Mouse (Mus musculus): ENCODE data around the gene Tent5c. TPM values are rescaled to one million over a fixed set of nuclear protein-coding genes. Genes with fewer than 3 reads are reported as not detected.

Tent5c gene
- polyA plus RNA-seq, 1 experiment from 2014 or later = 32.5 TPM

GRCm38 (mm10) chr3:100430101-100430500 is 59.0 kb downstream of the Tent5c start:
- no peak overlapping the region for H3K4me2 ChIP-seq (ENCODE audit: low read depth, low read length)
- peak overlapping the region; percentile 84 for H3K27ac ChIP-seq (ENCODE audit: low read depth)
- no peaks in the 10 kb centered on the region for H3K27me3 ChIP-seq (ENCODE audit: insufficient read depth, low read length)
- no peaks in the 10 kb centered on the region for H3K9me3 ChIP-seq (ENCODE audit: low read length)
- peaks cover 22% of the 10 kb centered on the region for H3K4me1 ChIP-seq (ENCODE audit: insufficient read depth)
- H3K4me3 ChIP-seq (ENCODE audit: low read depth, low read length) = no peak overlapping the region
- H3K36me3 ChIP-seq (replicated peaks; ENCODE audit: insufficient read depth, low read length) = no peaks in the 10 kb centered on the region
- ATAC-seq (no peak), DNase-seq (no peak)
- TF ChIP-seq CTCF (IDR thresholded peaks at IDR 0.05; ENCODE audit: low read depth) (no peak), EP300 (IDR thresholded peaks at IDR 0.05; ENCODE audit: low read depth) (no peak)
- 65% methylated on average over 5 of the region's 5 CpGs for WGBS (ENCODE audit: insufficient replicate concordance)
- no peak overlapping the region for H3K9ac ChIP-seq (replicated peaks)

GRCm38 (mm10) chr3:100429667-100430066 is 59.5 kb downstream of the Tent5c start:
- H3K4me2 ChIP-seq (ENCODE audit: low read depth, low read length) = no peak overlapping the region
- peaks cover 22% of the 10 kb centered on the region for H3K4me1 ChIP-seq (ENCODE audit: insufficient read depth)
- peak overlapping the region; percentile 84 for H3K27ac ChIP-seq (ENCODE audit: low read depth)
- H3K4me3 ChIP-seq (ENCODE audit: low read depth, low read length) = no peak overlapping the region
- H3K9ac ChIP-seq (replicated peaks) = no peak overlapping the region
- TF ChIP-seq EP300 (IDR thresholded peaks at IDR 0.05; ENCODE audit: low read depth) = peak; percentile 95
- no peak for TF ChIP-seq CTCF (IDR thresholded peaks at IDR 0.05; ENCODE audit: low read depth)
- no peaks in the 10 kb centered on the region for H3K9me3 ChIP-seq (ENCODE audit: low read length)
- H3K27me3 ChIP-seq (ENCODE audit: insufficient read depth, low read length) = no peaks in the 10 kb centered on the region
- no peaks in the 10 kb centered on the region for H3K36me3 ChIP-seq (replicated peaks; ENCODE audit: insufficient read depth, low read length)
- ATAC-seq (peak; percentile 95), DNase-seq (peak; percentile 40)
- 25% methylated on average over 4 of the region's 4 CpGs for WGBS (ENCODE audit: insufficient replicate concordance)

GRCm38 (mm10) chr3:100427548-100427947 is 61.6 kb downstream of the Tent5c start:
- no peak overlapping the region for H3K4me3 ChIP-seq (ENCODE audit: low read depth, low read length)
- DNase-seq = no peak
- no peaks in the 10 kb centered on the region for H3K36me3 ChIP-seq (replicated peaks; ENCODE audit: insufficient read depth, low read length)
- no peaks in the 10 kb centered on the region for H3K9me3 ChIP-seq (ENCODE audit: low read length)
- H3K27ac ChIP-seq (ENCODE audit: low read depth) = no peak overlapping the region
- TF ChIP-seq CTCF (IDR thresholded peaks at IDR 0.05; ENCODE audit: low read depth) (no peak), EP300 (IDR thresholded peaks at IDR 0.05; ENCODE audit: low read depth) (no peak)
- no peak overlapping the region for H3K4me2 ChIP-seq (ENCODE audit: low read depth, low read length)
- no peaks in the 10 kb centered on the region for H3K27me3 ChIP-seq (ENCODE audit: insufficient read depth, low read length)
- 57% methylated on average over 6 of the region's 6 CpGs for WGBS (ENCODE audit: insufficient replicate concordance)
- peaks cover 22% of the 10 kb centered on the region for H3K4me1 ChIP-seq (ENCODE audit: insufficient read depth)
- no peak overlapping the region for H3K9ac ChIP-seq (replicated peaks)
- ATAC-seq = no peak

DNA sequence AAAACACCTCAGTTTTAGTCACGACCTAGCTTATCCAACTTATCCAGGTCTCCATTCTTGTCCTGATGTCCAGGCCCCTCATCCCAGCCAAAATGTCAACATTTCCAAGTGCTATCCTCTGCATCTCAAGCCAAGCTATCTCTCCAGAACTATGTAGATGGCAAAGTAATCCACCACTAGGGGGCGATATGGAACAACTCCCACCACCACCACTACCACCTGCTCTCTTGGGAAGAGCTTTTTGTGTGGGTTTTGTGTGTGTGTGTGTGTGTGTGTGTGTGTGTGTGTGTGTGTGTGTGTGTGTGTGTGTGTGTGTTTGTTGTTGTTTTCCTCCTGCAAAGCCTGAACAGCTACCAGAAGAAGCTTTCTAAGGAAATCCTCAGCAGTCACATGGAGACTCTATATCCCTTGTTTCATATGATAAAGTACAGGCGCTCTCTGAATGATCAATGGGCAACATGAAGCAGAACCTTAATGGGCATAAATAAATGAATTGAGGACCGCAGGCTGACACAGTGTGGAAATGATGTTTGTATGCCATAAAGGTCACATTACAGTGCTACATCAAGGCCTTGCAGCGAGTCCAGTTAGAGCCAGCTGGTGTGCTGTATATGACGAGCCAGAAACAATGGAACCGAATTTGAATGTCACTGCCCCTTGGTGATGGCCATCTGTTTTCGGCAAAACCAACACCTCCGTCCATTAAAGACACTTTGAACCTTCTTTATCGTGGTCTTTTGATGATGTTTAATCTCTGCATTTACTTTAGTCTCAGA is 66.5 kb downstream of the Tent5c start:
- no peaks in the 10 kb centered on the region for H3K36me3 ChIP-seq (replicated peaks; ENCODE audit: insufficient read depth, low read length)
- no peak for TF ChIP-seq EP300 (IDR thresholded peaks at IDR 0.05; ENCODE audit: low read depth)
- peak; percentile 96 for TF ChIP-seq CTCF (IDR thresholded peaks at IDR 0.05; ENCODE audit: low read depth)
- H3K9me3 ChIP-seq (ENCODE audit: low read length) = no peaks in the 10 kb centered on the region
- H3K27ac ChIP-seq (ENCODE audit: low read depth) = no peak overlapping the region
- DNase-seq (peak; percentile 72), ATAC-seq (peak; percentile 84)
- 71% methylated on average over 10 of the region's 10 CpGs for WGBS (ENCODE audit: insufficient replicate concordance)
- H3K4me1 ChIP-seq (ENCODE audit: insufficient read depth) = peaks cover 1% of the 10 kb centered on the region; the same call in 1 of the 2 replicates
- H3K27me3 ChIP-seq (ENCODE audit: insufficient read depth, low read length) = 0 out of 2 replicates have a peak, but pooled peaks cover 4% of the 10 kb centered on the region
- no peak overlapping the region for H3K9ac ChIP-seq (replicated peaks)
- H3K4me3 ChIP-seq (ENCODE audit: low read depth, low read length) = no peak overlapping the region
- H3K4me2 ChIP-seq (ENCODE audit: low read depth, low read length) = no peak overlapping the region

DNA sequence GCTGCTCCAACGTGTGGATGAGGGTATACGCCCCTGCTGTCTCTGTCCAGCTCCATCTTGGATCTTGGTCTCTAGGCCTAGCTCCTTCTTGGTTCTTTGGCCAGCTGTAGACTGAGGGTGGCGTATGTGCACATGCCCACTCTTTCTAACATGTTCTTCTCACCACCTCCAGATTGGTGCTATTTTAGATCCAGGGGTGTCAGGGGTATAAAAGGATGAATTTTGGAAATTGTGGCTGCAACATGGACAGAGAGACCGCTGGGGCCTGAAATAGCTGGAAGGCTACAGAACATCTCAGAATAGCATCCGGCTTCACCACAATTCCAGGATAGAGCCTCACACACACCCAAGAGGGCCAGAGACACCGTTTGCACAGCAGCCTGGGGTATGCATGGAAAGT is 67.8 kb downstream of the Tent5c start:
- no peak for ATAC-seq
- WGBS (ENCODE audit: insufficient replicate concordance) = 74% methylated on average over 6 of the region's 6 CpGs
- no peak overlapping the region for H3K4me3 ChIP-seq (ENCODE audit: low read depth, low read length)
- no peaks in the 10 kb centered on the region for H3K4me1 ChIP-seq (ENCODE audit: insufficient read depth)
- no peaks in the 10 kb centered on the region for H3K36me3 ChIP-seq (replicated peaks; ENCODE audit: insufficient read depth, low read length)
- no peak overlapping the region for H3K4me2 ChIP-seq (ENCODE audit: low read depth, low read length)
- H3K9me3 ChIP-seq (ENCODE audit: low read length) = no peaks in the 10 kb centered on the region
- H3K27ac ChIP-seq (ENCODE audit: low read depth) = no peak overlapping the region
- DNase-seq = no peak
- no peak overlapping the region for H3K9ac ChIP-seq (replicated peaks)
- TF ChIP-seq EP300 (IDR thresholded peaks at IDR 0.05; ENCODE audit: low read depth) (no peak), CTCF (IDR thresholded peaks at IDR 0.05; ENCODE audit: low read depth) (no peak)
- 0 out of 2 replicates have a peak, but pooled peaks cover 4% of the 10 kb centered on the region for H3K27me3 ChIP-seq (ENCODE audit: insufficient read depth, low read length)

GRCm38 (mm10) chr3:100420691-100421056 is 68.5 kb downstream of the Tent5c start:
- ATAC-seq = no peak
- H3K27ac ChIP-seq (ENCODE audit: low read depth) = no peak overlapping the region
- no peaks in the 10 kb centered on the region for H3K9me3 ChIP-seq (ENCODE audit: low read length)
- no peak overlapping the region for H3K9ac ChIP-seq (replicated peaks)
- H3K4me2 ChIP-seq (ENCODE audit: low read depth, low read length) = no peak overlapping the region
- 0 out of 2 replicates have a peak, but pooled peaks cover 4% of the 10 kb centered on the region for H3K27me3 ChIP-seq (ENCODE audit: insufficient read depth, low read length)
- TF ChIP-seq EP300 (IDR thresholded peaks at IDR 0.05; ENCODE audit: low read depth) = no peak
- no peak for DNase-seq
- no peak overlapping the region for H3K4me3 ChIP-seq (ENCODE audit: low read depth, low read length)
- no peaks in the 10 kb centered on the region for H3K36me3 ChIP-seq (replicated peaks; ENCODE audit: insufficient read depth, low read length)
- no peaks in the 10 kb centered on the region for H3K4me1 ChIP-seq (ENCODE audit: insufficient read depth)
- WGBS (ENCODE audit: insufficient replicate concordance) = 72% methylated on average over 5 of the region's 5 CpGs

All from liver, postnatal 0 days (tissue).